Mouse (Mus musculus) embryonic fibroblast, embryonic 13.5 days (primary cell): ENCODE measurements around the gene 1700025G04Rik. TPM values are rescaled to one million over a fixed set of nuclear protein-coding genes. Genes with fewer than 3 reads are reported as not detected.
A peak's percentile ranks its signal among the peaks of the same experiment; 100 is the strongest.

Experiments used
- H3K27ac ChIP-seq: 2 replicates; pipeline ENCODE4 v1.5.1; 2012; ENCODE audit warnings: low read length, control low read depth, inconsistent platforms; ENCODE audit not compliant: insufficient read depth
- H3K4me1 ChIP-seq: 2 replicates; pipeline ENCODE4 v1.6.1; 2011; ENCODE audit warnings: low read length; ENCODE audit not compliant: control insufficient read depth, insufficient read depth
- H3K4me3 ChIP-seq: 2 replicates; pipeline ENCODE4 v1.5.1; 2011; ENCODE audit warnings: mild to moderate bottlenecking, control low read depth, low read length; ENCODE audit not compliant: insufficient read depth
- CTCF ChIP-seq: IDR thresholded peaks from 2 replicates; pipeline ENCODE4 v1.5.1; 2011; ENCODE audit warnings: mild to moderate bottlenecking, control low read depth, low read length, moderate library complexity, borderline replicate concordance; ENCODE audit not compliant: insufficient read depth
- POLR2A ChIP-seq: IDR thresholded peaks from 2 replicates; pipeline ENCODE4 v1.6.1; 2011; ENCODE audit warnings: low read depth, mild to moderate bottlenecking, control low read depth, low read length, moderate library complexity
- polyA plus RNA-seq: library from polyadenylated mRNA; stranded (reverse); fragments of >200 nt; gene quantifications from 2 replicates; pipeline ENCODE4 v1.2.4, GENCODE M21; 2011; ENCODE audit warnings: low read depth; ENCODE audit not compliant: missing spikeins, insufficient read length

The 1700025G04Rik gene
- polyA plus RNA-seq, 1 experiment = 30.5 TPM

GRCm38 (mm10) chr1:152090564-152091545 is 930 bp upstream of the 1700025G04Rik start:
- Histone ChIP-seq H3K4me1 (no peaks in the 10 kb centered on the region; the same call in 1 of the 2 replicates), H3K27ac (no peak overlapping the region), H3K4me3 (peak overlapping the region; percentile 56)
- TF ChIP-seq POLR2A (no peak), CTCF (peak; percentile 16; the same call in 1 of the 2 replicates)

GRCm38 (mm10) chr1:152089526-152089925 is 399 bp downstream of the 1700025G04Rik start:
- peak overlapping the region; percentile 56 for H3K4me3 ChIP-seq
- TF ChIP-seq POLR2A = no peak
- no peak for TF ChIP-seq CTCF
- H3K4me1 ChIP-seq = peaks cover 5% of the 10 kb centered on the region
- H3K27ac ChIP-seq = peak overlapping the region; percentile 48

- TF ChIP-seq CTCF (no peak), POLR2A (no peak)
- Histone ChIP-seq H3K4me1 (peaks cover 5% of the 10 kb centered on the region), H3K27ac (peak overlapping the region; percentile 48), H3K4me3 (peak overlapping the region; percentile 56)
Observed at GRCm38 (mm10) chr1:152088791-152089401, 1.0 kb downstream of the 1700025G04Rik start.

- Histone ChIP-seq H3K4me3 (no peak overlapping the region), H3K27ac (no peak overlapping the region), H3K4me1 (peaks cover 5% of the 10 kb centered on the region)
- TF ChIP-seq CTCF = no peak
- no peak for TF ChIP-seq POLR2A
Observed at GRCm38 (mm10) chr1:152088030-152088429, 1.9 kb downstream of the 1700025G04Rik start.

GRCm38 (mm10) chr1:152086951-152087350 is 3.0 kb downstream of the 1700025G04Rik start:
- Histone ChIP-seq H3K4me3 (no peak overlapping the region), H3K4me1 (peaks cover 5% of the 10 kb centered on the region), H3K27ac (no peak overlapping the region)
- TF ChIP-seq CTCF (no peak), POLR2A (no peak)

- no peak for TF ChIP-seq POLR2A
- TF ChIP-seq CTCF = no peak
- Histone ChIP-seq H3K27ac (no peak overlapping the region), H3K4me3 (no peak overlapping the region), H3K4me1 (peaks cover 5% of the 10 kb centered on the region)
Observed at GRCm38 (mm10) chr1:152085561-152085960, 4.4 kb downstream of the 1700025G04Rik start.

GRCm38 (mm10) chr1:152084638-152085345 is 5.1 kb downstream of the 1700025G04Rik start:
- Histone ChIP-seq H3K27ac (no peak overlapping the region), H3K4me3 (peak overlapping the region; percentile 29), H3K4me1 (peaks cover 5% of the 10 kb centered on the region)
- TF ChIP-seq CTCF (no peak), POLR2A (no peak)

GRCm38 (mm10) chr1:152081954-152082711 is 7.8 kb downstream of the 1700025G04Rik start:
- TF ChIP-seq CTCF (no peak), POLR2A (no peak)
- no peak overlapping the region for H3K4me3 ChIP-seq

GRCm38 (mm10) chr1:152081121-152081520 is 8.8 kb downstream of the 1700025G04Rik start:
- TF ChIP-seq POLR2A (no peak), CTCF (no peak)

More at GRCm38 (mm10) chr1:152081954-152082711, 7.8 kb downstream of the 1700025G04Rik start:
- no peak overlapping the region for H3K27ac ChIP-seq
- peaks cover 5% of the 10 kb centered on the region; the same call in 1 of the 2 replicates for H3K4me1 ChIP-seq

More at GRCm38 (mm10) chr1:152081121-152081520, 8.8 kb downstream of the 1700025G04Rik start:
- Histone ChIP-seq H3K4me1 (peaks cover 5% of the 10 kb centered on the region; the same call in 1 of the 2 replicates), H3K27ac (no peak overlapping the region), H3K4me3 (no peak overlapping the region)
